Mouse (Mus musculus) kidney, embryonic 15.5 days (tissue): ENCODE results near the gene Mpeg1. TPM values are rescaled to one million over a fixed set of nuclear protein-coding genes. Genes with fewer than 3 reads are reported as not detected.

Source experiments
- ATAC-seq: fragments of 200-750 bp; cut with Nextera tagmentation; replicated peaks from 2 replicates; pipeline ENCODE4 v1.8.0; 2017; ENCODE audit warnings: moderate TSS enrichment; ENCODE audit not compliant: low FRiP score
- H3K27ac ChIP-seq: fragments of 300-500 bp; sonication (generic); 2 replicates; pipeline ENCODE4 v1.5.1; 2015; ENCODE audit warnings: mild to moderate bottlenecking, inconsistent platforms
- H3K27me3 ChIP-seq: fragments of 300-500 bp; sonication (generic); 2 replicates; pipeline ENCODE4 v1.6.1; 2015; ENCODE audit warnings: inconsistent platforms
- H3K36me3 ChIP-seq: fragments of 300-500 bp; sonication (generic); 2 replicates; pipeline ENCODE4 v1.6.1; 2015; ENCODE audit warnings: inconsistent platforms
- H3K4me1 ChIP-seq: fragments of 300-500 bp; sonication (generic); 2 replicates; pipeline ENCODE4 v1.6.1; 2015; ENCODE audit warnings: inconsistent platforms
- H3K4me2 ChIP-seq: fragments of 300-500 bp; sonication (generic); 2 replicates; pipeline ENCODE4 v1.6.1; 2015; ENCODE audit warnings: moderate library complexity, mild to moderate bottlenecking, inconsistent platforms
- H3K4me3 ChIP-seq: fragments of 300-500 bp; sonication (generic); replicated peaks from 2 replicates; pipeline ENCODE4 v1.5.1; 2015; ENCODE audit warnings: mild to moderate bottlenecking, inconsistent platforms
- H3K9ac ChIP-seq: fragments of 300-500 bp; sonication (generic); 2 replicates; pipeline ENCODE4 v1.6.1; 2015; ENCODE audit warnings: mild to moderate bottlenecking, inconsistent platforms
- H3K9me3 ChIP-seq: fragments of 300-500 bp; sonication (generic); replicated peaks from 2 replicates; pipeline ENCODE4 v1.6.1; 2016; ENCODE audit warnings: inconsistent platforms
- WGBS: fragments of 180-500 bp; shearing (Covaris S2); methylation state at CpG from one replicate; pipeline ENCODE4 v1.1.7; 2015; ENCODE audit warnings: mixed read lengths; 5-methylcytosine and 5-hydroxymethylcytosine counted together
- polyA plus RNA-seq: library from polyadenylated mRNA; unstranded; fragments of >200 nt; fragmentation: Nextera tagmentation; extraction: Ambion mirVana; gene quantifications from 2 replicates; pipeline ENCODE4 v1.2.1, GENCODE M21; 2015

Gene Mpeg1
- polyA plus RNA-seq, 1 experiment from 2014 or later = 0.57 TPM

GRCm38 (mm10) chr19:12486875-12487274, 26.3 kb downstream of the Mpeg1 start:
- 67% methylated on average over 6 of the region's 6 CpGs for WGBS
- H3K36me3 ChIP-seq = peaks cover 30% of the 10 kb centered on the region
- peak; percentile 34; the same call in 1 of the 2 replicates for ATAC-seq
- no peak overlapping the region for H3K4me3 ChIP-seq
- H3K9me3 ChIP-seq = no peaks in the 10 kb centered on the region
- H3K27ac ChIP-seq = peak overlapping the region; percentile 90
- no peaks in the 10 kb centered on the region for H3K27me3 ChIP-seq
- H3K4me2 ChIP-seq = no peak overlapping the region
- H3K4me1 ChIP-seq = peaks cover 47% of the 10 kb centered on the region
- no peak overlapping the region for H3K9ac ChIP-seq

GRCm38 (mm10) chr19:12487511-12488204, 27.1 kb downstream of the Mpeg1 start:
- Histone ChIP-seq H3K4me1 (peaks cover 47% of the 10 kb centered on the region), H3K9me3 (no peaks in the 10 kb centered on the region), H3K9ac (no peak overlapping the region), H3K4me3 (no peak overlapping the region), H3K4me2 (peak overlapping the region; percentile 25; the same call in 1 of the 2 replicates), H3K36me3 (peaks cover 28% of the 10 kb centered on the region), H3K27ac (peak overlapping the region; percentile 90), H3K27me3 (no peaks in the 10 kb centered on the region)
- peak; percentile 30; the same call in 1 of the 2 replicates for ATAC-seq
- 77% methylated on average over 12 of the region's 12 CpGs for WGBS

GRCm38 (mm10) chr19:12488205-12488966, 27.8 kb downstream of the Mpeg1 start:
- Histone ChIP-seq H3K4me1 (peaks cover 45% of the 10 kb centered on the region), H3K4me2 (peak overlapping the region; percentile 25), H3K27ac (peak overlapping the region; percentile 90), H3K4me3 (no peak overlapping the region), H3K9me3 (no peaks in the 10 kb centered on the region), H3K36me3 (peaks cover 24% of the 10 kb centered on the region), H3K9ac (no peak overlapping the region), H3K27me3 (no peaks in the 10 kb centered on the region)
- WGBS = 22% methylated on average over 9 of the region's 9 CpGs
- ATAC-seq = peak; percentile 46

GRCm38 (mm10) chr19:12488969-12489674, 28.5 kb downstream of the Mpeg1 start:
- peaks cover 47% of the 10 kb centered on the region for H3K4me1 ChIP-seq
- ATAC-seq = peak; percentile 77
- H3K27me3 ChIP-seq = no peaks in the 10 kb centered on the region
- peak overlapping the region; percentile 25 for H3K4me2 ChIP-seq
- H3K36me3 ChIP-seq = peaks cover 23% of the 10 kb centered on the region
- H3K27ac ChIP-seq = peak overlapping the region; percentile 90
- H3K4me3 ChIP-seq = no peak overlapping the region
- H3K9me3 ChIP-seq = no peaks in the 10 kb centered on the region
- WGBS = 27% methylated on average over 8 of the region's 8 CpGs
- no peak overlapping the region for H3K9ac ChIP-seq

- no peak for ATAC-seq
- Histone ChIP-seq H3K4me2 (0 out of 2 replicates have a peak overlapping the region, but pooled peaks have one; percentile 25), H3K9ac (no peak overlapping the region), H3K27me3 (no peaks in the 10 kb centered on the region), H3K4me3 (no peak overlapping the region), H3K4me1 (peaks cover 40% of the 10 kb centered on the region), H3K36me3 (peaks cover 18% of the 10 kb centered on the region), H3K27ac (peak overlapping the region; percentile 90), H3K9me3 (no peaks in the 10 kb centered on the region)
- WGBS = 79% methylated on average over 11 of the region's 11 CpGs
These were observed 29.3 kb downstream of the Mpeg1 start for GRCm38 (mm10) chr19:12489675-12490570.

- 96% methylated on average over 7 of the region's 7 CpGs for WGBS
- H3K4me3 ChIP-seq = no peak overlapping the region
- H3K9me3 ChIP-seq = no peaks in the 10 kb centered on the region
- no peak overlapping the region for H3K9ac ChIP-seq
- peaks cover 18% of the 10 kb centered on the region for H3K36me3 ChIP-seq
- no peak overlapping the region for H3K27ac ChIP-seq
- peaks cover 36% of the 10 kb centered on the region for H3K4me1 ChIP-seq
- no peaks in the 10 kb centered on the region for H3K27me3 ChIP-seq
- ATAC-seq = no peak
- no peak overlapping the region for H3K4me2 ChIP-seq
These were observed 31.1 kb downstream of the Mpeg1 start for GRCm38 (mm10) chr19:12491636-12492035.

GRCm38 (mm10) chr19:12493453-12494186, 33.0 kb downstream of the Mpeg1 start:
- WGBS = 65% methylated on average over 4 of the region's 4 CpGs
- no peaks in the 10 kb centered on the region for H3K27me3 ChIP-seq
- H3K9me3 ChIP-seq = no peaks in the 10 kb centered on the region

GRCm38 (mm10) chr19:12494187-12494458, 33.5 kb downstream of the Mpeg1 start:
- Histone ChIP-seq H3K4me1 (peaks cover 12% of the 10 kb centered on the region), H3K4me2 (no peak overlapping the region), H3K36me3 (peaks cover 18% of the 10 kb centered on the region), H3K9ac (no peak overlapping the region), H3K27me3 (no peaks in the 10 kb centered on the region), H3K9me3 (no peaks in the 10 kb centered on the region), H3K4me3 (no peak overlapping the region), H3K27ac (no peak overlapping the region)
- WGBS = 68% methylated on average over 4 of the region's 4 CpGs
- no peak for ATAC-seq

More at GRCm38 (mm10) chr19:12493453-12494186, 33.0 kb downstream of the Mpeg1 start:
- no peak for ATAC-seq
- H3K4me2 ChIP-seq = no peak overlapping the region
- H3K4me1 ChIP-seq = peaks cover 17% of the 10 kb centered on the region
- peaks cover 18% of the 10 kb centered on the region for H3K36me3 ChIP-seq
- no peak overlapping the region for H3K9ac ChIP-seq
- H3K4me3 ChIP-seq = no peak overlapping the region
- H3K27ac ChIP-seq = no peak overlapping the region

GRCm38 (mm10) chr19:12494972-12495535, 34.5 kb downstream of the Mpeg1 start:
- Histone ChIP-seq H3K9me3 (no peaks in the 10 kb centered on the region), H3K27me3 (no peaks in the 10 kb centered on the region), H3K27ac (no peak overlapping the region), H3K9ac (no peak overlapping the region), H3K36me3 (peaks cover 18% of the 10 kb centered on the region), H3K4me2 (no peak overlapping the region), H3K4me3 (no peak overlapping the region), H3K4me1 (peaks cover 10% of the 10 kb centered on the region)
- no peak for ATAC-seq
- WGBS = 58% methylated on average over 3 of the region's 3 CpGs

- H3K4me1 ChIP-seq = peaks cover 20% of the 10 kb centered on the region
- no peak overlapping the region for H3K9ac ChIP-seq
- 0 out of 2 replicates have a peak, but pooled peaks cover 6% of the 10 kb centered on the region for H3K27me3 ChIP-seq
- no peak overlapping the region for H3K4me3 ChIP-seq
- ATAC-seq = no peak
- H3K27ac ChIP-seq = no peak overlapping the region
- H3K4me2 ChIP-seq = no peak overlapping the region
- peaks cover 12% of the 10 kb centered on the region for H3K36me3 ChIP-seq
- 93% methylated on average over 2 of the region's 2 CpGs for WGBS
- H3K9me3 ChIP-seq = no peaks in the 10 kb centered on the region
These were observed 35.7 kb downstream of the Mpeg1 start for GRCm38 (mm10) chr19:12496241-12496640.
